Mouse (Mus musculus) neural tube, embryonic 14.5 days (tissue): Measurements from ENCODE around the gene Mrc2. TPM values are rescaled to one million over a fixed set of nuclear protein-coding genes. Genes with fewer than 3 reads are reported as not detected.
A peak's percentile ranks its signal among the peaks of the same experiment; 100 is the strongest.

Experiments
- ATAC-seq: fragments of 200-750 bp; cut with Nextera tagmentation; 2 replicates; pipeline ENCODE4 v1.8.0; 2017; ENCODE audit warnings: low read depth, mild to moderate bottlenecking, moderate TSS enrichment, moderate library complexity
- H3K27ac ChIP-seq: fragments of 300-500 bp; sonication (generic); 2 replicates; pipeline ENCODE4 v1.5.1; 2014; ENCODE audit warnings: low read depth, mild to moderate bottlenecking, control low read depth, low read length, moderate library complexity, mixed read lengths
- H3K27me3 ChIP-seq: fragments of 300-500 bp; sonication (generic); 2 replicates; pipeline ENCODE4 v1.6.1; 2014; ENCODE audit warnings: low read length; ENCODE audit not compliant: control insufficient read depth, insufficient read depth
- H3K36me3 ChIP-seq: fragments of 300-500 bp; sonication (generic); 2 replicates; pipeline ENCODE4 v1.6.1; 2014; ENCODE audit warnings: low read length, mixed read lengths; ENCODE audit not compliant: control insufficient read depth, insufficient read depth
- H3K4me1 ChIP-seq: fragments of 300-500 bp; sonication (generic); 2 replicates; pipeline ENCODE4 v1.6.1; 2014; ENCODE audit warnings: low read length; ENCODE audit not compliant: control insufficient read depth, insufficient read depth
- H3K4me2 ChIP-seq: fragments of 300-500 bp; sonication (generic); 2 replicates; pipeline ENCODE4 v1.6.1; 2014; ENCODE audit warnings: mild to moderate bottlenecking, low read depth, low read length, control low read depth
- H3K4me3 ChIP-seq: fragments of 300-500 bp; sonication (generic); 2 replicates; pipeline ENCODE4 v1.5.1; 2014; ENCODE audit warnings: low read depth, low read length, control low read depth, mixed read lengths
- H3K9ac ChIP-seq: fragments of 300-500 bp; sonication (generic); replicated peaks from 2 replicates; pipeline ENCODE4 v1.6.1; 2014; ENCODE audit warnings: low read depth, mild to moderate bottlenecking, control low read depth, low read length, mixed read lengths
- H3K9me3 ChIP-seq: fragments of 300-500 bp; sonication (generic); 2 replicates; pipeline ENCODE4 v1.6.1; 2016; ENCODE audit warnings: low read length; ENCODE audit not compliant: control insufficient read depth
- WGBS: fragments of 180-500 bp; shearing (Covaris S2); extraction: QIAGEN DNeasy Blood & Tissue Kit; methylation state at CpG from one replicate; pipeline ENCODE4 v1.1.7; 2014; 5-methylcytosine and 5-hydroxymethylcytosine counted together
- polyA plus RNA-seq: library from polyadenylated mRNA; unstranded; fragments of >200 nt; fragmentation: Nextera tagmentation; extraction: Ambion mirVana; gene quantifications from 2 replicates; pipeline ENCODE4 v1.2.1, GENCODE M21; 2014

Mrc2 gene
- polyA plus RNA-seq, 1 experiment from 2014 or later: 1.8 TPM

GRCm38 (mm10) chr11:105352152-105352551 is 59.7 kb downstream of the Mrc2 start:
- no peak overlapping the region for H3K9ac ChIP-seq
- 58% methylated on average over 8 of the region's 8 CpGs for WGBS
- no peak overlapping the region for H3K4me2 ChIP-seq
- no peaks in the 10 kb centered on the region for H3K9me3 ChIP-seq
- H3K4me1 ChIP-seq: no peaks in the 10 kb centered on the region
- ATAC-seq: no peak
- no peak overlapping the region for H3K4me3 ChIP-seq
- H3K27ac ChIP-seq: no peak overlapping the region
- H3K36me3 ChIP-seq: no peaks in the 10 kb centered on the region
- no peaks in the 10 kb centered on the region for H3K27me3 ChIP-seq

- Histone ChIP-seq H3K4me1 (no peaks in the 10 kb centered on the region), H3K4me3 (no peak overlapping the region), H3K27me3 (no peaks in the 10 kb centered on the region), H3K36me3 (no peaks in the 10 kb centered on the region), H3K4me2 (no peak overlapping the region), H3K9me3 (no peaks in the 10 kb centered on the region), H3K27ac (no peak overlapping the region), H3K9ac (no peak overlapping the region)
- WGBS: 66% methylated on average over 9 of the region's 9 CpGs
- no peak for ATAC-seq
These were observed 60.8 kb downstream of the Mrc2 start for GRCm38 (mm10) chr11:105352954-105353890.

GRCm38 (mm10) chr11:105353891-105354280 is 61.4 kb downstream of the Mrc2 start:
- Histone ChIP-seq H3K4me2 (no peak overlapping the region), H3K9ac (no peak overlapping the region), H3K4me1 (no peaks in the 10 kb centered on the region), H3K36me3 (no peaks in the 10 kb centered on the region), H3K27ac (no peak overlapping the region), H3K4me3 (no peak overlapping the region), H3K9me3 (no peaks in the 10 kb centered on the region), H3K27me3 (no peaks in the 10 kb centered on the region)
- WGBS: 88% methylated on average over 4 of the region's 4 CpGs
- ATAC-seq: no peak

- no peak overlapping the region for H3K9ac ChIP-seq
- H3K4me1 ChIP-seq: no peaks in the 10 kb centered on the region
- no peak overlapping the region for H3K4me3 ChIP-seq
- H3K27ac ChIP-seq: no peak overlapping the region
- H3K9me3 ChIP-seq: no peaks in the 10 kb centered on the region
- no peak overlapping the region for H3K4me2 ChIP-seq
- no peaks in the 10 kb centered on the region for H3K36me3 ChIP-seq
- WGBS: 83% methylated on average over 7 of the region's 7 CpGs
- no peaks in the 10 kb centered on the region for H3K27me3 ChIP-seq
- no peak for ATAC-seq
These were observed 63.9 kb downstream of the Mrc2 start for GRCm38 (mm10) chr11:105356301-105356700.

- H3K27ac ChIP-seq: no peak overlapping the region
- peaks cover 21% of the 10 kb centered on the region for H3K4me1 ChIP-seq
- H3K4me2 ChIP-seq: no peak overlapping the region; the same call in 1 of the 2 replicates
- H3K36me3 ChIP-seq: no peaks in the 10 kb centered on the region
- H3K9me3 ChIP-seq: no peaks in the 10 kb centered on the region
- no peak overlapping the region for H3K9ac ChIP-seq
- ATAC-seq: no peak
- WGBS: 83% methylated on average over 4 of the region's 4 CpGs
- H3K27me3 ChIP-seq: no peaks in the 10 kb centered on the region
- no peak overlapping the region for H3K4me3 ChIP-seq
These were observed 69.8 kb downstream of the Mrc2 start for GRCm38 (mm10) chr11:105362041-105362765.

GRCm38 (mm10) chr11:105362946-105363597 is 70.6 kb downstream of the Mrc2 start:
- Histone ChIP-seq H3K27me3 (no peaks in the 10 kb centered on the region), H3K4me1 (peaks cover 21% of the 10 kb centered on the region), H3K36me3 (no peaks in the 10 kb centered on the region), H3K9ac (peak overlapping the region; percentile 78), H3K27ac (peak overlapping the region; percentile 83), H3K4me3 (peak overlapping the region; percentile 51), H3K9me3 (no peaks in the 10 kb centered on the region), H3K4me2 (peak overlapping the region; percentile 75)
- under 1% methylated on average over 40 of the region's 40 CpGs for WGBS
- peak; percentile 81 for ATAC-seq

GRCm38 (mm10) chr11:105363598-105364385 is 71.3 kb downstream of the Mrc2 start:
- H3K36me3 ChIP-seq: no peaks in the 10 kb centered on the region
- peaks cover 21% of the 10 kb centered on the region for H3K4me1 ChIP-seq
- H3K27ac ChIP-seq: peak overlapping the region; percentile 83
- peak; percentile 75 for ATAC-seq
- H3K9me3 ChIP-seq: no peaks in the 10 kb centered on the region
- H3K4me2 ChIP-seq: peak overlapping the region; percentile 75
- 17% methylated on average over 12 of the region's 12 CpGs for WGBS
- H3K9ac ChIP-seq: peak overlapping the region; percentile 78
- H3K4me3 ChIP-seq: peak overlapping the region; percentile 51
- H3K27me3 ChIP-seq: no peaks in the 10 kb centered on the region

- Histone ChIP-seq H3K4me3 (peak overlapping the region; percentile 51), H3K4me2 (peak overlapping the region; percentile 75), H3K4me1 (peaks cover 21% of the 10 kb centered on the region), H3K27me3 (no peaks in the 10 kb centered on the region), H3K27ac (peak overlapping the region; percentile 83), H3K9ac (peak overlapping the region; percentile 78), H3K36me3 (no peaks in the 10 kb centered on the region), H3K9me3 (no peaks in the 10 kb centered on the region)
- no peak for ATAC-seq
- WGBS: 3% methylated on average over 12 of the region's 12 CpGs
These were observed 72.1 kb downstream of the Mrc2 start for GRCm38 (mm10) chr11:105364386-105365065.
